Mouse (Mus musculus) embryonic facial prominence, embryonic 13.5 days (tissue): ENCODE results near the gene Lypla2. TPM values are rescaled to one million over a fixed set of nuclear protein-coding genes. Genes with fewer than 3 reads are reported as not detected.
"Not testable (repeated sequence)": the region's sequence is repeated elsewhere in the genome, so short reads cannot be mapped to it uniquely, and the experiment has no call there.

Source experiments
- ATAC-seq: fragments of 200-750 bp; cut with Nextera tagmentation; 2 replicates; pipeline ENCODE4 v1.8.0; 2017; ENCODE audit warnings: low read depth; ENCODE audit not compliant: insufficient number of reproducible peaks, insufficient read depth, low FRiP score, low TSS enrichment
- H3K27ac ChIP-seq: fragments of 300-500 bp; sonication (generic); 2 replicates; pipeline ENCODE4 v1.5.1; 2015; ENCODE audit warnings: moderate library complexity, mild to moderate bottlenecking, inconsistent platforms
- H3K27me3 ChIP-seq: fragments of 300-500 bp; sonication (generic); 2 replicates; pipeline ENCODE4 v1.6.1; 2015; ENCODE audit warnings: mild to moderate bottlenecking, inconsistent platforms
- H3K36me3 ChIP-seq: fragments of 300-500 bp; sonication (generic); 2 replicates; pipeline ENCODE4 v1.6.1; 2015; ENCODE audit warnings: mild to moderate bottlenecking, inconsistent platforms
- H3K4me1 ChIP-seq: fragments of 300-500 bp; sonication (generic); 2 replicates; pipeline ENCODE4 v1.6.1; 2015; ENCODE audit warnings: inconsistent platforms
- H3K4me2 ChIP-seq: fragments of 300-500 bp; sonication (generic); 2 replicates; pipeline ENCODE4 v1.6.1; 2015; ENCODE audit warnings: moderate library complexity, mild to moderate bottlenecking, inconsistent platforms
- H3K4me3 ChIP-seq: fragments of 300-500 bp; sonication (generic); 2 replicates; pipeline ENCODE4 v1.5.1; 2015; ENCODE audit warnings: mild to moderate bottlenecking, inconsistent platforms
- H3K9ac ChIP-seq: fragments of 300-500 bp; sonication (generic); 2 replicates; pipeline ENCODE4 v1.6.1; 2015; ENCODE audit warnings: mild to moderate bottlenecking, inconsistent platforms
- H3K9me3 ChIP-seq: fragments of 300-500 bp; sonication (generic); 2 replicates; pipeline ENCODE4 v1.6.1; 2016; ENCODE audit warnings: inconsistent platforms
- WGBS: fragments of 180-500 bp; shearing (Covaris S2); methylation state at CpG from one replicate; pipeline ENCODE4 v1.1.7; 2015; ENCODE audit warnings: mixed read lengths; 5-methylcytosine and 5-hydroxymethylcytosine counted together
- polyA plus RNA-seq: library from polyadenylated mRNA; unstranded; fragments of >200 nt; fragmentation: Nextera tagmentation; extraction: Ambion mirVana; gene quantifications from 2 replicates; pipeline ENCODE4 v1.2.1, GENCODE M21; 2015

Gene Lypla2
- polyA plus RNA-seq, 1 experiment from 2014 or later, result 117 TPM

DNA sequence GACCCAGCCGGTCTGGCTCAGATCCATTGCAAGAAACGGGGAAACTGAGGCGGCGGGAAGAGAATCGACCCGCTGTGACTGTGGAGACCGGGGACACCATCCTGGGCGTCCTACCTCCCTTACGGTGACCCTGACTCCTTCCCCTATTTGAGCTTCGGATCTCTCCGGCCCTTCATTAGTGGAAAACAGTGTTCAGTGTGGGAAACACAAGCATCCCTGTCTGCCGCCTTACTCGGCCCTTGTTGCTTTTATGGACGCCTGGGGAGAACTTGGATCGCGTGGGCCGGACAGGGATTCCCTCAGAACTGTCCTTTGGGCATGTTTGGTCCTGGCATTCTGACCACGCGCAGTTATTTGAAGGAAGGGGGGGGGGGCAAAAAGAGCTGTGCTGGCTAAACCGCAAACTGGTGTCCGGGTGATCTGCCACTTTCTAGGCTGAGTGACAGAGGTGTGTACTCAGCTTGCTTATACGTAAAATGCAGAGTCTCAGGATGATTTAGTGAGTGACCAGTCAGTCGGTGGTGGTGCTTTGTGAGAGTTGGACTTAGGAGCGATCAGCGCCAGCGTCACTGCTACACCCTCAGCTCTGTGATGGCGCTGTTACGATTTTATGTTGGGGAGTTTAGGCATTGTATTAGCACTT is 25.6 kb downstream of the Lypla2 start:
- 0 out of 2 replicates have a peak, but pooled peaks have one; percentile 15 for ATAC-seq
- 1% methylated on average over 28 of the region's 28 CpGs for WGBS
- peak overlapping the region; percentile 34; the same call in 1 of the 2 replicates for H3K27ac ChIP-seq

DNA sequence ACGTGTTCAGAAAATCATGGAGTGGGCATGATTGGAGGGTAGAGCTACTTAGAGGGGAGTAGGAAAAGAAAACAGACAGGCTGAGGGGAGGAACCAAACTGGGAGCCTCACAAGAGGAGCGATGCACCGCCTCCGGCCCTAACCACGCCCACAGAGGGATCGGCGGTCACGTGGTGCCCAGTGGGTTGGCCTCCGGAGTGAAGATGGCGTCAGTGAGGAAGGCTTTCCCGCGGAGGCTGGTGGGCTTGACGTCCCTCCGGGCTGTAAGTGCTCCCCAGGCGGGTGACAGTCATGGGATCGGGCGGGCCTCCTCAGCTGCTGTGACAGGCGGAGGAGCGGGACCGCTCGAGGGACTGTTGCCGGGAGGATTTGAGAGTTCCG is 26.2 kb downstream of the Lypla2 start, which contains the start of gene Hmgcl:
Gene Hmgcl, plus strand, starts transcription at position 171 of the 381 bp plus-strand sequence.
- H3K9ac ChIP-seq, result peak within 1 kb of the TSS; percentile 80
- peak within 1 kb of the TSS; percentile 84 for H3K4me3 ChIP-seq
- H3K27ac ChIP-seq, result peak within 1 kb of the TSS; percentile 34; the same call in 1 of the 2 replicates
- peaks cover 11% of the 10 kb centered on the region for H3K36me3 ChIP-seq
- peak; percentile 83; the same call in 1 of the 2 replicates for ATAC-seq
- no peaks in the 10 kb centered on the region for H3K27me3 ChIP-seq
- H3K4me2 ChIP-seq, result peak within 1 kb of the TSS; percentile 81
- peaks cover 15% of the 10 kb centered on the region for H3K4me1 ChIP-seq
- 0% methylated on average over 23 of the region's 23 CpGs for WGBS
- H3K9me3 ChIP-seq, result no peaks in the 10 kb centered on the region

More for the DNA sequence above, 25.6 kb downstream of the Lypla2 start:
- Histone ChIP-seq H3K9me3 (no peaks in the 10 kb centered on the region), H3K4me1 (peaks cover 15% of the 10 kb centered on the region), H3K36me3 (peaks cover 15% of the 10 kb centered on the region), H3K4me2 (peak overlapping the region; percentile 81), H3K27me3 (no peaks in the 10 kb centered on the region), H3K4me3 (peak overlapping the region; percentile 84), H3K9ac (peak overlapping the region; percentile 80)

DNA sequence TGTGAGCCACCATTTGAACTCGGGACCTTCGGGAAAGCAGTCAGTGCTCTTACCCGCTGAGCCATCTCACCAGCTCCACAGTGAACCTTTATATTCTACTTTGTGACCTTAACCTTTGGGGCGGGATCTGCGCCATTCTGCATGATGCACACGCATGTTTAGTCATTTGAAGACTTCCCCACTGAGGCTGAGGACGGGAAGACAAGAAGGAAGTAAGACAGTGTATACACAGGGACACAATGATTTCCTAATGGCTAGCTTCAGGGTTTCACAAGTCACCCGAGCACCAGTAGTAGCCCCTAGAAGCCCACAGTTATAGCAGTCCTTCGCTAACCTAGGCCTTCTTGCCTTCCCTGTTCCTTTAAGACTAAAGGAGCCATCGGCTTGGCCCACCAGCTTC is 26.7 kb downstream of the Lypla2 start:
- Histone ChIP-seq H3K36me3 (peaks cover 11% of the 10 kb centered on the region), H3K27ac (no peak overlapping the region), H3K4me1 (peaks cover 15% of the 10 kb centered on the region), H3K27me3 (no peaks in the 10 kb centered on the region), H3K9ac (peak overlapping the region; percentile 80; the same call in 1 of the 2 replicates), H3K9me3 (no peaks in the 10 kb centered on the region), H3K4me3 (peak overlapping the region; percentile 84), H3K4me2 (peak overlapping the region; percentile 81)
- no peak for ATAC-seq
- WGBS, result 73% methylated on average over 10 of the region's 10 CpGs

DNA sequence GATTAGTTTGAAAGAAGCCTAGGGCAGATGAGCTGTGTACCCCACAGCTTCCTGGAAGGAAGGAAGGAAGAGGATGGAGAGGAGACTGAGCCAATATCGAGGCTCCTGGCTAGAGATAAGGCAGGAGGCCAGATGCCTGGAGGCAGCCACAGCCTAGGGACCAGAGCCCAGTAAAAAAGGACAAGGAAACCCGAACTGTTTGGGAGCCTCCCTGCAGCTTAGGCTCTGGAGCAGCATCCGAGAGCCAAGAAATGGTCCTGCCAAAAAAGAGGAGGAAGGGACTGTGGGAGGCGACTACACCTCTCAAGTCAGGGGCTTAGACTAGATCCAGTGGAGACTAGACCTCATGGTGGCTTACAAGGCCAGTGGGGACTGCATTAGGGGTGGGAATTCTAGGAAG is 29.0 kb downstream of the Lypla2 start:
- H3K4me3 ChIP-seq, result no peak overlapping the region
- H3K36me3 ChIP-seq, result peaks cover 22% of the 10 kb centered on the region
- H3K27me3 ChIP-seq, result no peaks in the 10 kb centered on the region
- H3K27ac ChIP-seq, result 0 out of 2 replicates have a peak overlapping the region, but pooled peaks have one; percentile 33
- H3K9me3 ChIP-seq, result no peaks in the 10 kb centered on the region
- H3K4me1 ChIP-seq, result peaks cover 15% of the 10 kb centered on the region
- no peak for ATAC-seq
- 55% methylated on average over 4 of the region's 4 CpGs for WGBS
- no peak overlapping the region for H3K9ac ChIP-seq
- no peak overlapping the region for H3K4me2 ChIP-seq

DNA sequence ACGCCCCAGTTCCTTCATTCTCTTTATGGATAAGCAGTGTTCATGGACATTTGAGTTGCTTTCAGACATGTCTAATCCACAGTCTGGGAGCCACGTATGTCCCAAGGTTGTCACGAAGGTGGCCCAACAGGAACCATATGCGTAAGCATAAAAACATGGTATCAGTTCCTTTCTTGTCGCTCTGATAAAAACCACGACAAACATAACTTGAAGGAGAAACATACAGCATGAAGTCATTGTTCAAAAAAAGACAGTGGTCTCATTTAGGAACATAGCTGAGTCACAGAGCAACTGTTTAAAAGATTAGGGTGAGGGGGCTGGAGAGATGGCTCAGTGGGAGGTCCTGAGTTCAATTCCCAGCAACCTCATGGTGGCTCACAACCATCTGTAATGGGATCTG is 30.2 kb downstream of the Lypla2 start:
- H3K9ac ChIP-seq, result no peak overlapping the region
- WGBS, result 87% methylated on average over 6 of the region's 6 CpGs

DNA sequence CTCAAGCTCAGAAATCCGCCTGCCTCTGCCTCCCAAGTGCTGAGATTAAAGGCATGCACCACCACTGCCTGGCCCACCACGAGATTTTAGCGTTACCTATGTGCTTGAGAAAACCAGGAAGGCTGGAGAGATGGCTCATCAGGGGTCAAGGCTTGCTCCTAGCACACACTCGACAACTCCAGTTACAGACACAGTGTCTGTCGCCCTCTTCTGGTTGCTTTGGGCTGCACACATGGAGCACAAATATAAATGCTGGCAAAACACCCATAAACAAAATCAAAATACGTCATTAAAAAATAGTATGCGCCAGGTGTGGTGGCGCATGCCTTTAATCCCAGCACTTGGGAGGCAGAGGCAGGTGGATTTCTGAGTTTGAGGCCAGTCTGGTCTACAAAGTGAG is 31.4 kb downstream of the Lypla2 start:
- not testable (repeated sequence) for H3K4me3 ChIP-seq, H3K9me3 ChIP-seq, H3K4me1 ChIP-seq, H3K27me3 ChIP-seq, H3K4me2 ChIP-seq, H3K27ac ChIP-seq, ATAC-seq, H3K9ac ChIP-seq
- 87% methylated on average over 8 of the region's 8 CpGs for WGBS
- peaks cover 33% of the 10 kb centered on the region for H3K36me3 ChIP-seq

More for the DNA sequence above, 30.2 kb downstream of the Lypla2 start:
- no peak overlapping the region for H3K27ac ChIP-seq
- H3K36me3 ChIP-seq, result peaks cover 28% of the 10 kb centered on the region
- H3K4me2 ChIP-seq, result no peak overlapping the region
- no peak for ATAC-seq
- H3K4me3 ChIP-seq, result no peak overlapping the region
- H3K9me3 ChIP-seq, result no peaks in the 10 kb centered on the region
- peaks cover 7% of the 10 kb centered on the region; the same call in 1 of the 2 replicates for H3K4me1 ChIP-seq
- H3K27me3 ChIP-seq, result no peaks in the 10 kb centered on the region

DNA sequence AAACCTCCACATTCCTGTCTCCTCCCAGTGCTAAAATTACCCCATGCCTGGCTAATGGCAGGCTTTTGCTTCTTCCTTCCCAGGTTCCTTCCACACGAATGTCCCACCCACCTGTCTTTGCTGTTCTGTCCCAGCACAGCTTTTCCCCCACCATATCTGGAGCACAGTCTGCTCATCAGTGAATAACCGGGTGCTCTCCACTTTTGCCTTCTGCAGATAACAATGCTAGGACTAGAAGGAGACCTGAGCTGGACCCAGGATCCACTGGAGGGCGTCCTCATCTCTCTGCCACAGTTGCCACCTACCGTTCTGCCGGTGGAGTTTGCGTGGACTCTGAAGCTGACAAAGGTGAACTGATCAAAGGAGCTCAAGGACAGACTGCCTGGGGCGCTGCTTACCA is 33.6 kb downstream of the Lypla2 start:
- 79% methylated on average over 7 of the region's 7 CpGs for WGBS
- H3K9ac ChIP-seq, result no peak overlapping the region
- no peak overlapping the region for H3K4me2 ChIP-seq
- no peak for ATAC-seq
- H3K9me3 ChIP-seq, result no peaks in the 10 kb centered on the region
- H3K4me3 ChIP-seq, result no peak overlapping the region
- H3K27me3 ChIP-seq, result no peaks in the 10 kb centered on the region
- no peaks in the 10 kb centered on the region for H3K4me1 ChIP-seq
- peaks cover 51% of the 10 kb centered on the region for H3K36me3 ChIP-seq
- H3K27ac ChIP-seq, result no peak overlapping the region

DNA sequence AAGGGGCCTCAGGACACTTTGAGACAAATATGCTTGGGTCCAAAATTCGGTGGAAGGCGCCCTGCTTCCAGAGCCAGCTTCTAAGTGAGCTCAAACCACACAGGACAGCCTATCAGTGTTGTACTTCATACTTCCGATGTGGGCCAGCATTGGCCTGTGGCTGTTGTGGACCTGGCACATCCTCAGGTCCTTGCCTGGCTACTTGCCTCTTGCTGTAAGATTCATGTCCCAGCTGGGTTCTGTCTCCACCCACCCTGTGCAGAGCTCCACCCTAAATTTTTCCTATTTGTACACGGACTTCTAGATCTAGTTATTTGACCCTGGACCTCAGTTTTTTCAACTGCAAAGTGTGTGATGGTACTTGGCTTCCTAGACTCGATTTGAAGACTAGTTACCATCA is 36.9 kb downstream of the Lypla2 start:
- 50% methylated on average over 5 of the region's 5 CpGs for WGBS
- H3K9ac ChIP-seq, result no peak overlapping the region
- no peak for ATAC-seq
- no peaks in the 10 kb centered on the region for H3K9me3 ChIP-seq
- H3K27ac ChIP-seq, result no peak overlapping the region
- H3K36me3 ChIP-seq, result peaks cover 72% of the 10 kb centered on the region
- H3K4me1 ChIP-seq, result no peaks in the 10 kb centered on the region
- H3K4me3 ChIP-seq, result no peak overlapping the region
- H3K4me2 ChIP-seq, result no peak overlapping the region
- no peaks in the 10 kb centered on the region for H3K27me3 ChIP-seq

DNA sequence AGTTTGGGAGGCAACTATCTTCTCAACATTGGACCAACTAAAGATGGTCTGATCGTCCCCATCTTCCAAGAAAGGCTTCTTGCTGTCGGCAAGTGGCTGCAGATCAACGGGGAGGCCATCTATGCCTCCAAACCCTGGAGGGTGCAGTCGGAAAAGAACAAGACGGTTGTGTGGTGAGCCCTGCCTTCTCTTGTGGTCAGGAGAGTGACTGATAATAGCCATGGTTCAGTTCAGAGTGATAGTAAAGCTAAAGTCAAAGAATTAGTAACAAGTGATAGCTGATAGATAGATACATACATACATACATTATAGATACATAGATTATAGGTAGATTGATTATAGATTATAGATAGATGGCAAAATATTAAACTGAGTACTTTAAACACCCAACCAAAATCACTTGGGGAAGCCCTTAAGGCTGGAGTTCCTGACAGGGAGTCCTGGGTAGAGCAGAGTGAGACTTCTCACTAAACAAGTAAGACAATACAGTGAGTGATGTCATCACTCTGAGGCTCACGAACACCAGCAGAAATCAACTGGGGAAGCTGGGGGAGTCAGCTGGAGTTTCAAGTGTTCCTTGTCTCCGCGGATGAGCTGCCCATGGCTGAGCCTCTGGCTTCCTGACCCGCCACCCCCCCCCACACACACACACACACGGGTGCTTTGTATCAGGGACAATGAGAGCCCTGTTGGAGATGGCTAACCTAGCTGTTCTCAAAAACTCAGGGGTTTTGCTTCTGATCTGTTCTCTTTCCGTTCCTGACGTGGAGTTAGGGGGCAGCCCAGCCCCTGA is 37.5 kb downstream of the Lypla2 start:
- 47% methylated on average over 12 of the region's 12 CpGs for WGBS
- Histone ChIP-seq H3K27me3 (no peaks in the 10 kb centered on the region), H3K9me3 (no peaks in the 10 kb centered on the region), H3K36me3 (peaks cover 74% of the 10 kb centered on the region), H3K27ac (no peak overlapping the region), H3K9ac (no peak overlapping the region), H3K4me2 (no peak overlapping the region), H3K4me1 (no peaks in the 10 kb centered on the region), H3K4me3 (no peak overlapping the region)
- ATAC-seq, result no peak

DNA sequence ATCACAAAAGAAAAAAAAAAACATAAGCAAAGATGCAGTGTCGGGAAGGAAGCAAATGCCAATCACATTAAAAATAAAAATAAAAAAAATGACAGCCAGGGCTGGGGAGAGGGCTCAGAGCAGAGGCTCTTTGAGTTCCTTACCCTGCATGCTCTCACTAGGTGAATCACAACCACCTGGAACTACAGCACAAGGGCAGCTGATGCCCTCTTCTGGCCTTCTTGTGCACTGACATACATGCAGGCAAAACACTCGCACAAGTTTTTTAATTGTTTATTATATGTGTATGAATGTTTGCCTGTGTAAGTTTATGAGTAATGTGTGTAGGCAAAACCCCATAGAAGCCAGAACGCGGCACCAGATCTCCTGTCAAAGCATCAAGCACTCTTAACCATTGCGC is 40.6 kb downstream of the Lypla2 start:
- H3K27me3 ChIP-seq, result no peaks in the 10 kb centered on the region
- H3K4me3 ChIP-seq, result no peak overlapping the region
- no peaks in the 10 kb centered on the region for H3K9me3 ChIP-seq
- H3K36me3 ChIP-seq, result peaks cover 57% of the 10 kb centered on the region
- no peaks in the 10 kb centered on the region for H3K4me1 ChIP-seq
- H3K4me2 ChIP-seq, result no peak overlapping the region
- no peak overlapping the region for H3K27ac ChIP-seq
- ATAC-seq, result no peak
- WGBS, result 65% methylated on average over 5 of the region's 5 CpGs
- no peak overlapping the region for H3K9ac ChIP-seq

DNA sequence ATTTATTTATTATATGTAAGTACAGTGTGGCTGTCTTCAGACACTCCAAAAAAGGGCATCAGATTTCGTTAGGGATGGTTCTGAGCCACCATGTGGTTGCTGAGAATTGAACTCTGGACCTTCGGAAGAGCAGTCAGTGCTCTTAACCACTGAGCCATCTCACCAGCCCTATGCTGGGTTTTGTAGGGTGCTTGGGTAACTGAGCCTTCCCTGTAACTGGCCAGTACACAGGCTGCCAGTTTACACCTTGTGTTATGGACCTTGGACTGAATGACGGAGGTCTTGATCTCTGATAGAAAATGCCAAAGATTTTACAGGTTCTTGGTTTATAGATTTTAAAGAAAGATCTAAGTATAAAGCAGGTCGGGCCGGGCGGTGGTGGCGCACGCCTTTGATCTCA is 42.2 kb downstream of the Lypla2 start:
- H3K4me1 ChIP-seq, result no peaks in the 10 kb centered on the region
- ATAC-seq, result no peak
- H3K4me3 ChIP-seq, result no peak overlapping the region
- 90% methylated on average over 8 of the region's 8 CpGs for WGBS
- no peaks in the 10 kb centered on the region for H3K9me3 ChIP-seq
- no peak overlapping the region for H3K27ac ChIP-seq
- H3K4me2 ChIP-seq, result no peak overlapping the region
- no peak overlapping the region for H3K9ac ChIP-seq
- H3K27me3 ChIP-seq, result no peaks in the 10 kb centered on the region
- peaks cover 59% of the 10 kb centered on the region for H3K36me3 ChIP-seq

DNA sequence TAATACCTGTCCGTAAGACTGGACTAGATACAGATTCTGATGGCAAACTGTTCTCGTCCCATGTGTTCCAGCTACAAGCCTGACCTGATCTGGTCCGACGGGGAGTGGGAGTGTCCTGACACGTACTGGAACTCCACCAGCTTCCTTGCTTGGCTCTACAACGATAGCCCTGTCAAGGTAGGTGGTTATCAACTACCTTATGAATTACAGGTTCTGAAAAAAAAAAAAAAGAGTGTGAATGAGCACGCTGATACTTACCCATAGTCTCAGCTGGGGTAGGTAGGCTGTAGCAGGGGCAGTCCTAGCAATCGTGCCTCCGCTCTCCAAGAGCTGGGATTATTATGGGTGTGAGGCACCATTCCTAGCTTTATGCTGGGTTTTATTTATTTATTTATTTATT is 42.6 kb downstream of the Lypla2 start:
- WGBS, result 90% methylated on average over 9 of the region's 9 CpGs
- Histone ChIP-seq H3K4me1 (no peaks in the 10 kb centered on the region), H3K27ac (no peak overlapping the region), H3K9ac (no peak overlapping the region), H3K9me3 (no peaks in the 10 kb centered on the region), H3K36me3 (peaks cover 58% of the 10 kb centered on the region), H3K27me3 (no peaks in the 10 kb centered on the region), H3K4me2 (no peak overlapping the region), H3K4me3 (no peak overlapping the region)
- no peak for ATAC-seq
